Mouse (Mus musculus): Measurements from ENCODE around the gene Ccdc141.

GRCm38 (mm10) chr2:77033322-77034060 lies 136.9 kb downstream of the Ccdc141 start:
- TF ChIP-seq EP300 (IDR thresholded peaks at IDR 0.05; ENCODE audit: low read depth) (no peak), CTCF (IDR thresholded peaks at IDR 0.05; ENCODE audit: low read depth) (no peak)
